Mouse (Mus musculus): ENCODE results near the gene Mmp15.

The Mmp15 gene

GRCm38 (mm10) chr8:95341721-95342120 is 10.3 kb upstream of the Mmp15 start:
- DNase-seq (ENCODE audit: low spot score), result no peak

DNA sequence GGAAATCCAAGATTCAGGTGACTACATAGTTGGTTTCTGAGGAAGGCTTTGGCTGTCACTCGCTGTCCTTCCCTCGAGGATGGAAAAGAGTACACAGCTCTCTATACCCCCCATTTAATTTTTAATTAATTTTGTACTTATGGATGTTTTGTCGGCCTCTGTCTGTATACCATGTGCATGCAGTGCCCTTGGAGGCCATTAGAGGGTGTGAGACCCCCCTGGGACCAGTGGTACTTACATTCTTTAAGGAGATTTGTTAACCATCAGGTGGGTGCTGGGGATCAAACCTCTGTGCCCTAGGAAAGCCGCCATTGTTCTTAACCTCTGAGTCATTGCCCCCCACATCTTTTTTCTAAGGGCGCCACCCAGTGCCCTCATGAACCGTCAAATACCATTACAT is 7.4 kb upstream of the Mmp15 start:
- DNase-seq (ENCODE audit: low spot score), result no peak

DNA sequence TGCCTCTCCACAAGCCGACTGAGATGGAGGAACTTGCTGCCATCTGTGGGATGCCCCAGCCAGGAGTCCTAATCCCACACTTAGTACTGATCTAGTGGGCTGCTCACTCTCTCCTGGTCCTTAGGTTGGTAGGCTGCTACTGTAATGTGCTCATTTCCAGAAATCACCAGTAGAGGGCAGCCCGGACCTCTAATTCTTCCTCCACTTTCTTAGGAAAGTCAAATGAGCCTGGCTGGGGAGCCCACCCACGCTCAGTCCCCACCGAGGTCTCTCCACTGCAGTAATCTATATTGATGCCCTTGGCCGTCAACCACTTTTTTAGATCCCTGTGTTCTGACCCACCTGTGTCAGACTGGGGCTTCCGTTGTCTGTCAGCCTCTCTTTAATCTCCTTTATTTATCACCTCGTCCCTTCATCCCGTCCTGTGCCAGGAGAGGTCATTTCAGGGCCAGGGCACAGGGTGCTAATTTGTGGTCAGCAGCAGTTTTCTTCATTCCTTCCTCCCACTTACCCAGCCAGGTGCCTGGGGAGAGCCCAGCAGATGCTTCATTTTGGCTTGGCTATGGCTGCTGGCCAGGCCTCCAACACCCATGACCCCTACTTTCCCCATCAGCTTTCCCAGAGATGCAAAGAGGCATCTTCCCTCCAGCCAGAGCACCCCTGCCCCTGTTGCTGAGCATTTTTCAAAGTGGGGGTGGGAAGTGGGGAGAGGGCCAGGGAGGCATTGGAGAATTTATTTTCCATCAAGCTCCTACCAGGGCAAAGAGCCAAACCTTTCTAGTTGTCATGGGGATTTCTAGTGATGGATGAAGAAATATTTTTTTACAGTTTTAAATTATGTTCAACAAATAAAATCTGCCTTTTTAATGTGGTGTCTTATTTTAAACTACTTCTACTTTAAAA is 5.2 kb upstream of the Mmp15 start:
- DNase-seq (ENCODE audit: low spot score), result no peak

- no peak for DNase-seq (ENCODE audit: low spot score)
Measured at GRCm38 (mm10) chr8:95348356-95348755, 3.7 kb upstream of the Mmp15 start.

DNA sequence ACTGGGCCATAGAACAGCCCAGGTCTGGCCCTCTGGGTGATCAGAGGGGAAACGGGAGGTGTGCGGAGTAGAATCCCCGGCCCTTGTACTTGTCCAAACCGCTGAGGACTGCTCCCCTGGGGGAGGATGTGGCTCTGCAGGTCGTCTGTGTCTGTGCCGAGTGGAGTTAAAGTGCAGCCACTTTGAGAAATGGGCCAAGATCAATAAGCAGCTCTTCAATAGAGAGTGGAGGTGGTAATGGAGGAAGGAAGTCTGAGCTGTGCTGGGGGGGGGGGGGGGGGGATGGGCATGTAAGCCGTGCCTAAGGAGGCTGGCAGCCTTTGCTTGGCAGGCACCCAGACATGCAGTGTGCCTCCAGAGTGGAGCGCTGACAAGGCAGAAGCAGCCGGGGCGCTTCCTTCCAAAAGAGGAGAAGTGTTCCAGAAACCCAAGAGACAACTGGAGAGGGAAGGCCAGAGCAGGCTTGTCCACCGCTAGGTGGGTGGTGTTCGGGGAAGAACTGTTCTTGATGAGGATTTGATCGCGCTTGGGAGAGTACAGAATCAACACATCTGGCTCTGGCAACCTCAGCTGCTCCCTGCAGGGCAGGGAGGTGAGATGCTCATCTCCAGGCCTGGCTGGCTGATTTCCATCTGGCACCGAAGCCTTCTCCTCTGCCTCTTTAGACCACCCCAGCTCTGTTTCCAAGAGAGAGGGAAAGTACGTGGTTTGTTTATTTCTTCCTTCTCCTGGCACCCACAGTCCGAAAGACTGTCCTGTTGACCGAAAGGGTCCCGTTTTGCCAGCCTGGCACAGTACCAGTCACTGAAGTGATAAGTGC is 3.0 kb upstream of the Mmp15 start:
- DNase-seq (ENCODE audit: low spot score), result no peak

DNA sequence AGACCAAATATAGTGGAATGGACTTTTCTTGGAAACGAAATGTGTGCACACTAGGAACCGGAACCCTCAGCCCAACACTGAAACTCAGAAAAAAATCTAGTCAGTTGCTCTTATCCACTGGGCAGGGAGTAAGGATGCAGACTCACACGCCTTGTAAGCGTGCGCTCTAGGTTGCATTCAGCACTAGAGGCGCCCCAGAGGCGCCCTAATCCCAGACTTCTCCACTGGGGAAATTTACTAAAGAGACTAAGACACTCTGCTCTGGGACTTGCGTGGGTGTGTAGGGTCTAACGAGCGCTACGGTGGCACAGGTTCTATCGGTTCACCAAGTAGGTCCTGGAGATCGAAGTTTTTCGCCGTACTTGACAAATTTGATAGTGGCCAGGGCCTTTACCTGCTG is 607 bp upstream of the Mmp15 start:
- no peak for DNase-seq (ENCODE audit: low spot score)

- no peak for DNase-seq (ENCODE audit: low spot score)
Measured at GRCm38 (mm10) chr8:95352871-95353866, 1.1 kb downstream of the Mmp15 start.

DNA sequence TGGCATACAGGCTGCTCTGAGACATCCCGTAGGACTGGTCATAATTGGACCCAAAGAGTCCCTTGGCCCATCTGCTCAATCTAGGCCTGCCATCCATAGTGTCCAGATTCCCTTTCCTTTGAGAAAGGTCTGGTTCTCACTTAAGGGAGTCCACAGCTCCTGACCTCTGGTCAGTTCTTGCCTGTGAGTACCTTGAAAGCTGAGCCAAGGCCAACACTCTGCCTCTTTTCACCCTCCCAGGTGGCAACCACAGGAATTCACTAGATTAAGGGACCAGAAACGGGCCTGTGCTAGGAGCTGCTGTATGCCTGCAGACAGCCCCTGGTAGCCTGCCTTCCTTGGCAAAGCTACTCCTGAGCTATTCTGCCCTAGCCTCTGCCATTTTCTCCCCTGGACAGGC is 2.5 kb downstream of the Mmp15 start:
- no peak for DNase-seq (ENCODE audit: low spot score)

DNA sequence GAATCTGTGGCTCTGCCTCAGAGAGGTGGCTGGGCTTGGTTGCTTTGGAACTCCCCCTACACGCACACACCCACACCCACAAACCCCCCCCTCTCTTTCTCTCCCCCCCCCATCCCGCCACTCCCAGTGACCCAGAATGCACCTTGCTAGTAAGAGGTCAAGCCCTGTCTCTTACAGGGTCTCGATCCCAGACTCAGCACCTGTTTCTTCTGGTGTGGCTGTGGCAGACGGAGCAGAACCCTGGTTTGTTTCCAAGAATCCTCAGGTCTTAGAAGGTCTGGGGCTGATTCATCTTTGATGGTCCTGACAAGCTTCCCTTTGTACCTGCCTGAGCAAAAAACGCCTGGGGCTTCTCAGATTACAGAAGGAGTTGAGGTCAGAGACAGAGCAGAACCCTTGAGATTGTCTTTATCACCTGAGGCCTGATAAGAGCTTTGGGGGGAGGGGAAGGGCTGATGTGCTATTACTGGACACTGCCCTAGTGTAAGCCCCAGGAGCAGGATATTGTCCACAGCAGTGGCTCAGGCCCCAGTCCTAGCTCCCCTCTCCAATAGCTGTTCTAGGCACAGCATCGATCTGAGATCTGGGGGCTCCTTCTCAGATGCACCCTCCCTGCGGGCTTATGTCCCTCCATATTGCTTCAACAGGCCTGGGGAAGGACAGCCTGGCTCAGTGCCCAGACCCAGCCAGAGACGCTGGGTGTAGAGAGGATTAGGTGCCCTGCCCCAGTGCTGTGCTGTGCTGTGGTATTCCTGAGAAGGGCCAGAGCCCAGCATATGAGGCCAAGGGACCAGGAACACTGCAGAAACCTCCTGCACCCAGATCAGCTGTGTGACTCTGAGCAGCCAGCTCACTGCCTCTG is 6.7 kb downstream of the Mmp15 start:
- no peak for DNase-seq (ENCODE audit: low spot score)

- DNase-seq (ENCODE audit: low spot score), result no peak
Measured at GRCm38 (mm10) chr8:95360181-95361015, 8.3 kb downstream of the Mmp15 start.

GRCm38 (mm10) chr8:95361016-95361341 is 8.9 kb downstream of the Mmp15 start:
- no peak for DNase-seq (ENCODE audit: low spot score)

- DNase-seq (ENCODE audit: low spot score), result no peak
Measured at GRCm38 (mm10) chr8:95362272-95362671, 10.2 kb downstream of the Mmp15 start.

DNA sequence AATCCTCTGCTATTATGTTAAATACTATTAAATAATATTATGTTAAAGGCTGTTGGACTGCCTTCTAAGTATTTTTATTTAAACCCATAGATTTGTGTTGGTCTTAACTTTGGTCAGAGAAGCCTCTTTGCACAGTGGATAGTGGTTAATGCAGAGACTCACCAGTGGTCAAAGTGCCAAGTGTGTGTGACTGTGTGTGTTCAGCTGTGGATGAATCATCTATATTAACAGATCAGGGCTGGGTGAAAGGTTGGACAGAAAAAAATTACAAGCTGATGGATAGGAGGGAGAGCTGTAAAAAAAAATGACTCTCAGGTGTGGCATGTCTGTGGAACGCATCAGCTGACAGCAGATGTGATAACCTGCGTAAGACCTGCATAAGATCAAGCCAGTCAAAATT is 11.8 kb downstream of the Mmp15 start:
- no peak for DNase-seq (ENCODE audit: low spot score)

DNA sequence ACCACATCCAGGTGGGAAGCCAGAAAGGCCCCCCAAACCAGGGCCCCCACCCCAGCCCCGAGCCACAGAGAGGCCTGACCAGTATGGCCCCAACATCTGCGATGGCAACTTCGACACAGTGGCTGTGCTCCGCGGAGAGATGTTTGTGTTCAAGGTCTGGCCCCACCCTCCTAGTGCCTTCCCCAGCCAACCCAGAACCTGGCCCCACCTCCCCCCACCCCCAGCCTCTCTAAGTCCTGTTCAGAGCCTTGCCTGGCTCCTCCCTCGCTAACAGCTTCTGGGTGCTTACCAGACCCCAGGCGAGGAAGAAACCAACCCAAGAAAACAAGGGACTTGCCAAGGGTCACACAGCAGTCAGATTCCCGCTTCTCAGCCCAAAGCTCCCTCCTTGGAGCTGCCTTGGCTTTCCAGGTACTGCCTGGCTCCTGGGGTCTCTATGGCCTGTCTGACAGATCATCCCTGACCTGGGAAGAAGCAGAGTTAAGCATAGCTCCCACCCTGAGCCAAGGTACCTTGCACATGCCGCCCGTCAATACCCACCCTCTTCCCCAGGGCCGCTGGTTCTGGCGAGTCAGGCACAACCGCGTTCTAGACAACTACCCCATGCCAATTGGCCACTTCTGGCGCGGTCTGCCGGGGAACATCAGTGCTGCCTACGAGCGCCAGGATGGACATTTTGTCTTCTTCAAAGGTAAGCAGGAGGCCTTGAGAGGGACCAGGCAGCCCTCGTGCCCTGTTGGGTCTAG is 17.7 kb downstream of the Mmp15 start:
- DNase-seq (ENCODE audit: low spot score), result no peak

GRCm38 (mm10) chr8:95373389-95374002 is 21.4 kb downstream of the Mmp15 start:
- DNase-seq (ENCODE audit: low spot score), result no peak

DNA sequence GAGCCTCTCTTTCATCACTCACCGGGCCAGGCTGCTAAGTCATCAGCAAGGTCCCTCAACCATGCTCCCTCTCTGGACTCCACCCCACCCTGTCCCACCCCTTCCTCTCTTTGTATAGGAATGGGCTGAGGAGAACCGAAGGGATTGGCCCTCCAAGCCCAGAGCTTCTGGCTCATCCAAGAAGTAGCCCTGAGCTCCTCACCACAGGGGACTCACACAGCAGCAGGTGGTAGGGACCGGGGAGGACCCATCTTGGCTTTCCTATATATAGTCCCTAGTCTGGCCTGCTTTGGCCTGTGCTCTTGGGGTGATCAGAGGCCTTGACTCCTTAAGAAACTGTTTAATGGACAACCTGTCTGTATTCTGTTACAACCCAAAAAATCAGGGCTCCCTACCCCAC is 22.4 kb downstream of the Mmp15 start:
- no peak for DNase-seq (ENCODE audit: low spot score)

DNA sequence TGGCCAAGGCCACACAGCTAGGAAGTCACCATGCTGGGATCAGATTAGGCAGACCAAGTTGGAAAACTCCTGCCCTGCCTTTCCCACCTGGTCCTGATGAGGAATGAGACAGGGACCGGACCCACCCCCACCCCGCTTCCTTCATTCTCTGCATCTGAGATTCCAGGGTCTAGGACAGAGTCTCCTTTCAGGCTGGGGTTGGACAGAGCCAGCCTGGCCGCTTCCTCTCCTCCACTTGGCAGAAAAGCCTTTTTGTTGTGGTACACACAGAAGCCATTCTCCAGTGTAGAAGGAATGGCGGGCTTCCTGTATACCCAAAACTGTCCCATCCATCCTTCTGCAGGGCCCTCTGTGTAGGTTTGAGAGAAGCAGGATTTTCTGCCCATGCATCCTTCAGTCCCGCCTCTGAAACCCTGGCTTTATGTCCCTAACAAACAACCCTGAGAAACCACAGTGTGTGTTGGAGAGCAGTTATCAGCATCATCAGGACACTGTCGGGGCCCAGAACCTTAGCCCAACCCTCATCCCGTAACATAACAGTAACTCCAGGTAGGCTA is 23.4 kb downstream of the Mmp15 start:
- no peak for DNase-seq (ENCODE audit: low spot score)

DNA sequence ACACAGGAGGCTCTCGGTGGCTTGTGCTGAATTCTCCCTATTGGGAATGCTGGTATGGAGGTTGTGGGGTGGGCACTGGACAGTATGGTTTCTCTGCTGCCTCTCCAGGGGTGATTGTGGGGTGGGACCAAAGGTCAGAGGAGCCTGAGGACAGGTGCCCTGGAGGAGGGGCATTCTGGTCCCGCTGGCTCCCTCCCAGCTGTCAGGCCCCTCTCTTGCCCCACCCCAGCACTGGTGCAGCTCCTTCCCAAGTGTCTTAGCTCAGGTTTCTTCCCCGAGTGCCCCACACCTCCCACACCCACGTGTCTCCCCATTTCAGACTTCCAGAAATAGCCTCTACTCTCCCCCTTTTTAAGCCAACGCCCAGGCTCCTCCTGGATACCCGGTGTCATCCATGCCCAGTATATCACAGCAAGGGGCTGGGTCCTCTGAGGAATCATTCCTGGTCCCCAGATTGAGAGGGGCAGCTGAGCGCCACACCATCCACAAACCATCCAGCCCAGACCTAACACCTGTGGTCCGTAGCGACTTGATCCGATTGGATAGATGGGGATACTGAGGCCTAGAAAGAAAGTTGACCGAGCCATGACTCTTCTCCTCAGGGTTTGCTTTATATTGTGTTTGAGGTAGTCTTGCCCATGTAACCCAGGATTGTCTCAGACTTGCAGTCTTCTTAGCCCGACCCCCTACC is 24.4 kb downstream of the Mmp15 start:
- DNase-seq (ENCODE audit: low spot score), result no peak

Measured in testis, postnatal 14 days (tissue).